Mouse (Mus musculus): Measurements from ENCODE around the gene Ocm.

Ocm gene

DNA sequence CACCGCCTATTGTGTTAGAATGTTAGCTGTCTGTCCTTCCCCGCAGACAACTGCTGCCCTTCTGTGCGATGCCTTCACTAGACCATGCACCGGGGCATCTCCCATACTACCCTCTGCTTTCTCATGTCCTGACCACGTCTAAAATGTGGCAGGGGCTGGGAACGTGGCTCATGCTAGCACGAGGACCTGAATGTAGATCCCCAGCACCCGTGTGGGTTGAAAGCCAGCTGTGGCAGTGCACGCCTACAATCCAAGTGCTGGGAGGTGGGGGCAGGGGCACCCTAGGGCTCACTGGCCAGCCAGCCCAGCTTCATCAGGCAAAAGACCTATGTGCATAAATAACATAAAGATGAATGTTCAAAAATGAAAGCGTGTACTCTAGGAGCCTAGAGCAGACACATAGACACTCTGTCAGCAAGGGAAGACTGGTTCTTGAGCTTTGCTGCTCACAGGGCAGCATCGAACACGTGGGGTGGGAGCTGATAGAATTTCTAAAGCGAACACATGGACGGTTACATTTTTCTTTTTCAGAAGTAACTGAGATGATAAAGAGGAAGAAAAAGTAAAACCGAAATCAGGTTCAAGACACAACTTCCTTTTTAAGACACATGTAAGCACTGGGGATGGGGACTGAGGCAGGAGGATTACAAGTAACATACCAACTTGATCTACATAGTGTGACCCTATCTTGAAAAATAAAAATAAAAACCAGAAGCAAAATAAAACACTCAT is 23.8 kb downstream of the Ocm start:
- peak in 1 of 2 experiments; percentile 5 for DNase-seq (ENCODE audit: low spot score in 2 of 2)

DNA sequence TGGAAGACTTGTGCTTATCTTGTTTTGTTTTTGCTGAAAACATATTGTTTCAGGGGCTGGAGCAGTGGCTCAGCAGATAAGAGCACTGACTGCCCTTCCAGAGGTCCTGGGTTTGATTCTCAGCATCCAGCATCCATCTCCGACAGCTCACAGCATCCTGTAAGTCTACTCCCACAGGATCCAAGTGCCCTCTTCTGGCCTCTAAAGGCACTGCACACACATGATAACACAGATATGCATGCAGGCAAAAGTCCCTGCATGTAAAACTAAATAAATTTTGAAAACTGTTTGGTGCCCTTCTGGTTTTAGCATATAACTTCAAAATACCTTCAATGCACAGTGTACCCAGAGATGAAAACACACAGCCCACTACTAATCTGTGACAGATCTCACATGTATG is 27.1 kb downstream of the Ocm start:
- DNase-seq (ENCODE audit: low spot score in 2 of 2), result no peak

DNA sequence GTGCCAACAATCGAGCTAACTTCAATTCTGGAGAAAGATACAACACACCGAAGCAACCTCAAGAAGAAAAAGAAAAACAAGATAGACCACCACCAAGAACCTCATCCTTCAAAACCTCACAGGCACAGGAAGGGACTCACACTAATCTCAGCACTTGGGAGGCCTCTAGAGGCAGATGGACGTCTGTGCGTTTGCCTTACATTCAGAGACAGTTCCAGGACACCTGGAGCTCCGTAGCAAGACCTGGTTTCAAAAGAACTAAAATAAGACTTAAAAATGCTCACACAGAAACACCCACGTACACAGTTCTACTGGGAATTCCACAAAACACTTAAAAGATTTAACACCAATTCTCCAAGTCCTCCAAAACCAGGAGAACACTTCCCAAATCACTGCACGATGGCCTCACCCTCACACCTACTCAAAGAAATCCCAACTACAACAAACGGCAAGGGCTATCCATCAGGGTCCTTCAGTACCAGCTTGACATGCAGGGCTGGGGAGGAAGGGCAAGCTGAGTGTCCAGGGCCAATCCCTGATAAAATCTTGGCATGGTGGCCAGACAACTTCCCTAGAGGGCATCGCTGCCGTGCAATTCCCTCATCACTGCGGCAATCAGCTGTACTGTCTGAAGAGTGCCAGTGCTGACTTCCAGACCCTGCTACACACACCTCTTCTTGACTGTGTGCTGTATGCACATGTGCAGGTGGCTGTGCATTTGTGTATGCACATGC is 31.7 kb downstream of the Ocm start:
- DNase-seq (ENCODE audit: low spot score in 2 of 2), result no peak

GRCm38 (mm10) chr5:143993849-143994248 is 32.6 kb downstream of the Ocm start:
- DNase-seq (ENCODE audit: low spot score in 2 of 2), result no peak

- no peak for DNase-seq (ENCODE audit: low spot score in 2 of 2)
Observed at GRCm38 (mm10) chr5:143993260-143993659, 33.2 kb downstream of the Ocm start.

GRCm38 (mm10) chr5:143992661-143993060 is 33.8 kb downstream of the Ocm start:
- DNase-seq (ENCODE audit: low spot score in 2 of 2), result no peak

DNA sequence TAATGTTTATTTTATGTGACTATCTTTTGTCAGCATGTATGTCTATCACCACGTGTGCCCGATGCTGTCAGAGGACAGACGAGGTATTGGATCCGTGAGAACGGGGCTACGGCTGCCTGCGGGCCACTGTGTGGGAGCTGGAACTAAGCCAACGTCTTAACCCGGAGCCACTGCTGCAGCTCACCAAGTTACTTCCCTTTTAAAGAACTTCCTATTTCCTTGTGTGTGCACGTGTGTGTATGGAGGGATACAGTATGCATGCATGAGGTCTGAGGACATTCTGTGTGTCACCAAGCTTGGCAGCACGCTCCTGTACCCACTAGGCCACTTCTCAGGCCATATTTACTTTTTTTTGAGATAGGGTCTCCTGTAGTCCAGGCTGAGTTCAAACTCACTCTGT is 36.4 kb downstream of the Ocm start:
- DNase-seq (ENCODE audit: low spot score in 2 of 2), result no peak

DNA sequence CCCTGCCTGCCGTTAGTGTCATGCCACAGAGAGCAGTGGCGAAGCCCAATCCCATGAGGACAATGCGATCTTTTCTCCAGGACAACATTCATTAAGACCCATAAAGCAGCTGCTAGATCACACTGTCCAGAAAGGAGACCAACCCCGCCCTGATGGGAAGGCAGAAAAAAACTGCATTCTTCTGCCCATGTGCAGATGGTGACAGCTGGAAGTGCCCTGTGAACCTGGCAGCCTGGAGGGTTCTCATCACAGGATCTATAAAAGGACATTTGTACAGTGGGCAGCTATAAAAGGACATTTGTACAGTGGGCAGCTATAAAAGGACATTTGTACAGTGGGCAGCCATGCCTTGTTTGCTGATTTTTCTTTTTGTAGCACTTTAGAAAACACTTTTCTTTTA is 37.4 kb downstream of the Ocm start:
- DNase-seq (ENCODE audit: low spot score in 2 of 2), result no peak

- no peak for DNase-seq (ENCODE audit: low spot score in 2 of 2)
Observed at GRCm38 (mm10) chr5:143987596-143987995, 38.9 kb downstream of the Ocm start.

DNA sequence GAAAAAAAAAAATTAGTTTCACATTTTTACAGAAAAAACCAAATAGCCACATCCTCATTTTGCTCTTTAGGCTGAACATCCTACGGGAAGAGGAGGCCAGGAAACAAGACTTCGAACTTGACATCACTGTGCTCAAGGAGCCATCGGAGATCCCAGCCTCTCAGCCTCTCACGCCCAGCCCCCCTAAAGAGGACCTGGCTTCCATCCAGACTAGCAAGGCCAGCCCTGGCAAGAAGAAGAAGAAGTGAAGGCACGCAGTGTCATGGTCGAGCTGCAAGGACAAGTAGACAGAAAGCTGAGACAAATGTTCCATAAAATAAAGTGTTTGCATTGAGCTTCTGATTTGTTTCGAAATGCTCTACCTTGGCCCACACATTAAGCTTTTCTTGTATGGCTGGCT is 41.1 kb downstream of the Ocm start:
- DNase-seq (ENCODE audit: low spot score in 2 of 2), result no peak

DNA sequence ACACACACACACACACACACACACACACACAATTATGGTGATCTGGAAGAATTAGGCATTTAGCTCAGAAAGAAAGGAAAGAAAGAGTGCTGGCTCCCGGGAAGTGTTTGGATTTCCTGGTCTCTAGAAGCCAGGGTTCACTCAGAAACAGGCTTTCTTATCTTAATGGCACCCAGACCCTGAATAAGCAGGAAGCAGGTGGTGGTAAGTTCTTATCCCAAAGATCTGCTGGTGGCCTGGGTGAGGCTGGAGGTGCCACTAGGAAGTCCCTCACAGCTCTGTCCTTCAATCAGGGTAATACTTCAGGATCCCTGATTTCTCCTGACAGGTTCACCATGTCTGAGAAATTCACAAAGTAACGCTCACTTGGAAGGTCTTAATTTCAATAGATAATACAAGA is 44.1 kb downstream of the Ocm start:
- DNase-seq (ENCODE audit: low spot score in 2 of 2), result no peak

DNA sequence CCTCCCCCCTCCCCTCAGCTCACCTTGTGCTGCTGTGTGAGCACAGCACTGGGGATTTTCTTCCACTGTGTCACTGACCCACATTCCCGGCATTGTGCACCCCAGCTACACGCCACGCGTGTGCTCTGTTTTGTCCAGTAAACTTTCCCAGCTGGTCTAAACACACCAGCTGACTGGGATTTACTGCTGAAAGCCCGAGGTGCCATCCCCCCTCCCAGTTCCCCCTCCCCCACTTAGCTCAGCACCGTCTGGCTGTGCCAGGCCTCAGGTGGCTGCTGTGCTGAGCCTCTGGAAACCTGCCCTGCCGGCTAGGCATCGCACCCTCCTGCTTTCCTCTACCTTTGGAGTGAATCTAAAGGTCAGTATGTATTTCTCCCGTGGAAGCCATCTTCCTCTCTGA is 45.6 kb downstream of the Ocm start:
- DNase-seq (ENCODE audit: low spot score in 2 of 2), result no peak

DNA sequence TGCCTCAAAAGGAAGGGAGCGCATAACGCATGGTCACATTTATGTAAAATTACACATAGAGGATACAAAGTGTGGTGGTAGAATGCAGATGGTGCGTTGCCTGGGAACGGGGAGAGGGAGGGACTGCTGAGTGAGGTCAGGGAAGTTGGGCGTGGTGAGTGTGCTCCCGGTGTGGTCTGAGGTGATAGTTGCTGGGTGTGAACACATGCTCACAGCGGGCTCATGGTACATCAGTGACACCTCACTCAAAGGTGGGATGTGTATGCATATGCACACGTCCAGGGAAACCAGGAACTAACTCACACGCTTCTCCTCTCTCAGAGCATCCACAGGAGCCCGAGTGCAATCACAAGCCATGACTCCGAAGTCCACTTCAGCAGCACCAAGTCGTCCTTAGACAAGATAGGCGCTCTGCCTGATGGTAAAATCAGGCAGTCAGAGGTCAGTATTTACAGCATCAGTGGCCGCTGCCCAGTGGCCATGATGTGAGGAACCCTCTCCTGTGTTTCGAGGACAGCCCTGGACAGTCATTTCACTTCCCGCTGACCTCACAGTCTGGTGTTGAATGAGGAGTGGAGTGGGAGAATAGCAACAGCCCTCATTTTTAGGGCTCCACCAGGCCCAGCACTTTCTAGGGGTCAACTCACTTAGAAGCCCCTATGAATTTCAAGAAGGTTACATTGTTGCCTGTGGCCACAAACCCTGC is 49.6 kb downstream of the Ocm start:
- no peak for DNase-seq (ENCODE audit: low spot score in 2 of 2)

DNA sequence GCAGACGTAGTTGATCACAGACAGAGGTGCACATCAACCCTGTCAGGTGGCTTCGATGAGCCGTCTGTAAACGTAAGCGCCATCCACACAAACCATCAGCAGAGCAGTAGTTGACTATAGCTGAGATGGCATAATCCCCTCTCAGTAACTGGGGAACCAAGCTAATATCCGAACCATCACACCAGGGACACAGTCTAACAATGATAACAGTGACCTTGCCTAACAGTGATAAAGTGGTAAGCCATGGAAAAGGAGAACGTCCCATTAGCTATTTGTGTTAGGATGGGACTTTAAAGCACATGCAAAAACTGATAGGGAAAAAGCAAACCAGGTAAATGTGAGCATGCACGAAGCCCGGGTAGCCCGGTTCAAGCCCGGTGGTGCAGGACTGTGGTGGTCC is 50.2 kb downstream of the Ocm start:
- no peak for DNase-seq (ENCODE audit: low spot score in 2 of 2)

DNA sequence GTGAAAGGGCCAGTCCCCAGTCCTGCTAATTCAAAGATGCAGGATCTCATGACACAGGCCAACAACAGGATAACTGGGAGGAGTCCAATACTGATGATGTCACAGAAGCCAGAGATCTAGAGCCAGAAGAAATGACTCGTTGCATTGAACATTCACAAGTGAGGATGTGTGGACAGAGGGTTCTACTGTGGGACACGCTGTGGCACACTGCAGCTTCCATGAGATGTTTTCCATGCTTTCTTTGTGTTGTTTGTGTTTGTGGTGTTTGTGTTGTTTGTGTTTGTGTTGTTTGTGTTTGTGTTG is 50.9 kb downstream of the Ocm start:
- DNase-seq (ENCODE audit: low spot score in 2 of 2), result no peak

- peak; percentile 36 to 42 for DNase-seq (ENCODE audit: low spot score in 2 of 2)
Observed at GRCm38 (mm10) chr5:143974931-143975630, 51.4 kb downstream of the Ocm start.

GRCm38 (mm10) chr5:143972628-143973027 is 53.8 kb downstream of the Ocm start:
- no peak for DNase-seq (ENCODE audit: low spot score in 2 of 2)

Data from heart, adult 9 months (tissue).